ENCODE assay signal across 26 mouse cellular contexts in genomic region chr1:155720006-155720405, GRCm38 (mm10). TPM values are rescaled to one million over a fixed set of nuclear protein-coding genes. Genes with fewer than 3 reads are reported as not detected.
DNase-seq lines count a peak whose midpoint lies in the region; ATAC-seq and TF ChIP-seq lines count a peak whose summit lies in the region.
"Had no signal": no experiment of that assay in that cellular context is flagged by ENCODE, and none has a peak within 500 bp of the region (broad histone marks: within the 10 kb centered on the region; RNA-seq: fewer than 3 reads in every experiment).

No protein-coding gene starts in this region.

- peaks cover 5% of the 10 kb centered on the region; the same call in 1 of the 2 replicates for H3K27me3 ChIP-seq in liver, adult 2 months (ENCODE audit: control insufficient read depth, insufficient read depth, low read length)
- H3K27me3 ChIP-seq in midbrain, embryonic 11.5 days (ENCODE audit: control insufficient read depth, insufficient read depth, low read length) = peaks cover 32% of the 10 kb centered on the region
- peaks cover 78% of the 10 kb centered on the region for H3K27me3 ChIP-seq in midbrain, embryonic 10.5 days (ENCODE audit: low read depth, poor library complexity, severe bottlenecking)

- no peaks in the 10 kb centered on the region for H3K9me3 ChIP-seq in midbrain, embryonic 11.5 days (ENCODE audit: control insufficient read depth, low read length)
- H3K9me3 ChIP-seq in midbrain, embryonic 10.5 days (replicated peaks) = no peaks in the 10 kb centered on the region
- H3K9me3 ChIP-seq: embryonic facial prominence, embryonic 10.5 days; forebrain, embryonic 12.5 days; G1E had no signal

- H3K4me1 ChIP-seq in liver, adult 2 months (ENCODE audit: control insufficient read depth, insufficient read depth, low read length) = no peaks in the 10 kb centered on the region
- H3K4me1 ChIP-seq in midbrain, embryonic 11.5 days (ENCODE audit: control insufficient read depth, insufficient read depth, low read length) = no peaks in the 10 kb centered on the region
- peaks cover 19% of the 10 kb centered on the region for H3K4me1 ChIP-seq in midbrain, embryonic 10.5 days

- no peak overlapping the region for H3K4me3 ChIP-seq in liver, adult 2 months (ENCODE audit: insufficient read depth, low read depth, low read length)
- no peak overlapping the region for H3K4me3 ChIP-seq in midbrain, embryonic 11.5 days (ENCODE audit: low read depth, low read length)
- H3K4me3 ChIP-seq in midbrain, embryonic 10.5 days = no peak overlapping the region
- H3K4me3 ChIP-seq: embryonic facial prominence, embryonic 10.5 days; embryonic facial prominence, embryonic 12.5 days; forebrain, embryonic 10.5 days; forebrain, embryonic 12.5 days had no signal

- no peak overlapping the region for H3K9ac ChIP-seq in liver, adult 2 months (ENCODE audit: low read depth, low read length)
- H3K9ac ChIP-seq in midbrain, embryonic 11.5 days (ENCODE audit: low read length) = no peak overlapping the region
- H3K9ac ChIP-seq: embryonic facial prominence, embryonic 12.5 days; forebrain, embryonic 12.5 days had no signal

- WGBS in liver, adult 2 months = 23% methylated on average over 5 of the region's 5 CpGs
- 62% methylated on average over 5 of the region's 5 CpGs for WGBS in midbrain, embryonic 11.5 days
- 62% methylated on average over 5 of the region's 5 CpGs for WGBS in midbrain, embryonic 10.5 days

- no peak for ATAC-seq in midbrain, embryonic 11.5 days (ENCODE audit: low FRiP score)
- ATAC-seq: activated CD4-positive, CD25-positive, alpha-beta regulatory T cell, adult 4 months; CD4-positive, CD25-positive, alpha-beta regulatory T cell, adult 4 months; forebrain, embryonic 14.5 days; forebrain, embryonic 16.5 days; Patski had no signal

- no peak for TF ChIP-seq CTCF in liver, adult 2 months (IDR thresholded peaks at IDR 0.05; ENCODE audit: low read depth, low read length)

- H3K79me2 ChIP-seq in liver, adult 2 months (ENCODE audit: control insufficient read depth, insufficient read depth, low read length) = no peaks in the 10 kb centered on the region

- DNase-seq in adrenal gland, adult 2 months = peak; percentile 10
- no peak for DNase-seq in adrenal gland, postnatal 10 days
- DNase-seq in liver, adult 2 months (ENCODE audit: extremely low read depth, low read depth, low spot score) = peak; percentile 20
- DNase-seq in liver = no peak
- peak; percentile 10 for DNase-seq in midbrain, embryonic 11.5 days (ENCODE audit: low spot score, missing footprints)
- no peak for DNase-seq in midbrain, embryonic 10.5 days (ENCODE audit: low spot score)
- DNase-seq: adrenal gland, postnatal 14 days; adrenal gland, postnatal 36 days; B cell, adult 2 months; cerebellum, adult 11-12 months; cerebellum, adult 2 months; cerebellum, adult 9-10 months; cerebellum, postnatal 10 days; cerebellum, postnatal 25 days had no signal

- no peaks in the 10 kb centered on the region for H3K36me3 ChIP-seq in liver, adult 2 months (ENCODE audit: control insufficient read depth, insufficient read depth, low read length)
- no peaks in the 10 kb centered on the region for H3K36me3 ChIP-seq in midbrain, embryonic 11.5 days (ENCODE audit: control insufficient read depth, insufficient read depth, low read length)
- no peaks in the 10 kb centered on the region for H3K36me3 ChIP-seq in midbrain, embryonic 10.5 days
- H3K36me3 ChIP-seq: embryonic facial prominence, embryonic 10.5 days; embryonic facial prominence, embryonic 12.5 days; forebrain, embryonic 10.5 days; forebrain, embryonic 12.5 days; G1E had no signal

- no peak overlapping the region for H3K4me2 ChIP-seq in midbrain, embryonic 11.5 days
- H3K4me2 ChIP-seq: embryonic facial prominence, embryonic 12.5 days; forebrain, embryonic 12.5 days had no signal

- H3K27ac ChIP-seq in liver, adult 2 months (replicated peaks; ENCODE audit: insufficient read depth, low read depth, low read length) = no peak overlapping the region
- H3K27ac ChIP-seq in midbrain, embryonic 11.5 days (ENCODE audit: low read depth, low read length) = no peak overlapping the region
- no peak overlapping the region for H3K27ac ChIP-seq in midbrain, embryonic 10.5 days (replicated peaks)
- H3K27ac ChIP-seq: embryonic facial prominence, embryonic 10.5 days; embryonic facial prominence, embryonic 12.5 days; forebrain, embryonic 10.5 days; forebrain, embryonic 12.5 days had no signal

- no peak for TF ChIP-seq POLR2A in liver, adult 2 months (IDR thresholded peaks at IDR 0.05; ENCODE audit: extremely low read depth, insufficient read depth, low read length)

RNA-seq across cellular contexts. Expression of gene Lhx4, which starts 31.5 kb away (rescaled TPM):
- under 1 TPM in 1 of 2 experiments, not detected in 1; 0.10 TPM for total RNA-seq in adrenal gland, adult 2 months (2021)
- 0.02 TPM in 1 of 2 replicates, not detected in the other for polyA plus RNA-seq in adrenal gland, adult 2 months (2012; rRNA removed)
- total RNA-seq in adrenal gland, postnatal 10 days (2021) = not detected
- total RNA-seq in liver, adult 2 months (2014; rRNA removed) = not detected in 2 replicates
- polyA plus RNA-seq in liver, adult 2 months (2012; rRNA removed) = not detected in 2 replicates
- 1.7 and 2.2 TPM in 2 replicates for polyA plus RNA-seq in midbrain, embryonic 11.5 days (2014; fragmentation: Nextera tagmentation; extraction: Ambion mirVana)
- polyA plus RNA-seq in midbrain, embryonic 10.5 days (2016; fragmentation: Nextera tagmentation; extraction: Ambion mirVana) = 2.2 and 4.6 TPM in 2 replicates
- total RNA-seq: adrenal gland, postnatal 14 days; adrenal gland, postnatal 36 days; CH12.LX had no signal
- polyA plus RNA-seq: cortical plate, adult 2 months; forebrain, embryonic 10.5 days; forebrain, embryonic 14.5 days; forebrain, embryonic 16.5 days; G1E; Patski had no signal

Comparison
In these comparisons a context has a peak if more than half of its experiments do, and no peak if none do; other contexts are left out.
1. DNase-seq: peak in adrenal gland, adult 2 months (single experiment), liver, adult 2 months (single experiment) and midbrain, embryonic 11.5 days (single experiment); none in adrenal gland, postnatal 10 days (single experiment), liver (single experiment) and midbrain, embryonic 10.5 days (single experiment).